ENCODE assay signal across 14 mouse cellular contexts in genomic region chr19:38514417-38515184, GRCm38 (mm10). TPM values are rescaled to one million over a fixed set of nuclear protein-coding genes. Genes with fewer than 3 reads are reported as not detected.
DNase-seq lines count a peak whose midpoint lies in the region; ATAC-seq lines count a peak whose summit lies in the region.
"Had no signal": no experiment of that assay in that cellular context is flagged by ENCODE, and none has a peak within 500 bp of the region (broad histone marks: within the 10 kb centered on the region; RNA-seq: fewer than 3 reads in every experiment).

No protein-coding gene starts in this region.

- ATAC-seq in megakaryocyte progenitor cell, adult 5-6 weeks (replicated peaks; ENCODE audit: poor library complexity): no peak
- ATAC-seq: activated CD4-positive, CD25-positive, alpha-beta regulatory T cell, adult 4 months; CD4-positive, CD25-positive, alpha-beta regulatory T cell, adult 4 months had no signal

- peak; percentile 3 for DNase-seq in adrenal gland, postnatal 10 days
- DNase-seq in adrenal gland, postnatal 4 days (ENCODE audit: low spot score in 2 of 2): no peak
- peak; percentile 31 for DNase-seq in layer of hippocampus, adult 9-11 months
- no peak for DNase-seq in layer of hippocampus, postnatal 36 days
- peak; percentile 8 for DNase-seq in lung, postnatal 10 days
- no peak for DNase-seq in lung, postnatal 25 days (ENCODE audit: low spot score)
- DNase-seq: cerebellum, adult 18-20 months; cerebellum, postnatal 25 days; embryo, embryonic 11 days; kidney, adult 11 months had no signal

RNA-seq across cellular contexts. Expression of gene Plce1, which starts 33.7 kb away (rescaled TPM):
- total RNA-seq in adrenal gland, postnatal 10 days (2021): 10 to 100 TPM in 1 of 2 experiments, 1 to 10 TPM in 1; 8.8 to 11.0 TPM
- total RNA-seq in adrenal gland, postnatal 4 days (2021): 10 to 100 TPM; 11.4 to 11.9 TPM
- total RNA-seq in layer of hippocampus, postnatal 36 days (2021): 10 to 100 TPM in 1 of 2 experiments, 1 to 10 TPM in 1; 9.7 to 10.4 TPM
- not detected in 2 replicates for total RNA-seq in megakaryocyte progenitor cell, adult 5-6 weeks (2015)
- 0.08 TPM in 1 of 2 replicates, not detected in the other for total RNA-seq in megakaryocyte progenitor cell, adult 5-6 weeks (2017)
- total RNA-seq: monocyte, adult 5-6 weeks had no signal

Comparison
In these comparisons a context has a peak if more than half of its experiments do, and no peak if none do; other contexts are left out.
1. DNase-seq: peak in adrenal gland, postnatal 10 days (single experiment), layer of hippocampus, adult 9-11 months (single experiment) and lung, postnatal 10 days (single experiment); none in adrenal gland, postnatal 4 days (0 of 2), layer of hippocampus, postnatal 36 days (0 of 2) and lung, postnatal 25 days (single experiment).
2. RNA of gene Plce1, which starts 33.7 kb away (total RNA-seq): 11.4 to 11.9 TPM in adrenal gland, postnatal 4 days, 8.8 to 11.0 TPM in adrenal gland, postnatal 10 days and 9.7 to 10.4 TPM in layer of hippocampus, postnatal 36 days; 0.08 TPM in megakaryocyte progenitor cell, adult 5-6 weeks; every median in the first group is over 4 times any median in the second.